Mouse (Mus musculus) activated CD4-positive, CD25-positive, alpha-beta regulatory T cell (primary cell): ENCODE data around the gene Gda. TPM values are rescaled to one million over a fixed set of nuclear protein-coding genes. Genes with fewer than 3 reads are reported as not detected.

Experiments
- polyA plus RNA-seq, 2 experiments: library from polyadenylated mRNA; unstranded; fragments of 100-300 nt; shearing (Covaris generic); gene quantifications; one replicate each; pipeline ENCODE4 v1.2.1; 2017

The Gda gene
- polyA plus RNA-seq = 1 to 10 TPM in 1 of 2 experiments, under 1 TPM in 1; 0.19 to 1.7 TPM

DNA sequence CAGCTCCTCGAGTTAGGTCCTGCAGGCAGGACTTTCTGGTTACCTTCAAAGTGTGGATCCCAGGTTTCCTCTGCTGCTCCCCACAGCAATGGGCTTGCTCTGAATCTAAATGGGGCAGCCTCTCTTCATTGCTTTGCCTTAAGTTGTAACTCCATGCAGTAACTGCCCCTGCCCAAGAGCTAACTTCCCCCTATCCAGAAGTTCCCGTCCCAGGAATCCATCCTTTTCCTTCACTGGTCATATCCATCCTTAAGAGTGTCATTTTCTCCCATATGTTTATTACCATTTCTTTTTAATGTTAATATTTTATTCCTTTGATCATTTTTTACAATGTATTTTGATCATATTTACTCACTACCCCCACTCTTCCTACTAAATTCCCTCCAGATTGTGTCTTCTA lies at the start of gene Gda:
Gda (minus strand) TSS at position 101 of the 400 bp plus-strand sequence.

Other genes with a start within 250 kb of the Gda start
- 100 to 1,000 TPM; 104 to 110 TPM for gene Zfand5, start 201.2 kb downstream of the Gda start, polyA plus RNA-seq
- 10 to 100 TPM; 35.3 to 40.4 TPM for gene 1110059E24Rik, start 179.5 kb upstream of the Gda start, polyA plus RNA-seq
- gene Abhd17b, start 179.7 kb upstream of the Gda start, polyA plus RNA-seq = 10 to 100 TPM; 37.8 to 55.2 TPM